Comparison of ENCODE assay signal across 8 mouse cellular contexts in genomic region chr15:100424396-100425122, GRCm38 (mm10). TPM values are rescaled to one million over a fixed set of nuclear protein-coding genes. Genes with fewer than 3 reads are reported as not detected.
DNase-seq lines count a peak whose midpoint lies in the region; ATAC-seq and TF ChIP-seq lines count a peak whose summit lies in the region.

TSS of gene Slc11a2 (minus strand) at chr15:100425072.

- peaks cover 37% of the 10 kb centered on the region for H3K27me3 ChIP-seq in embryonic facial prominence, embryonic 10.5 days (replicated peaks; ENCODE audit: low read depth, poor library complexity, severe bottlenecking)
- peaks cover 21% of the 10 kb centered on the region for H3K27me3 ChIP-seq in heart, embryonic 12.5 days (replicated peaks)
- H3K27me3 ChIP-seq in kidney, embryonic 14.5 days (ENCODE audit: control insufficient read depth, insufficient read depth, low read length), result 0 out of 2 replicates have a peak, but pooled peaks cover 6% of the 10 kb centered on the region
- H3K27me3 ChIP-seq in liver, postnatal 0 days (ENCODE audit: insufficient read depth, low read length), result no peaks in the 10 kb centered on the region
- 0 out of 2 replicates have a peak, but pooled peaks cover 3% of the 10 kb centered on the region for H3K27me3 ChIP-seq in stomach, embryonic 16.5 days (ENCODE audit: control insufficient read depth, insufficient read depth, low read length)

- no peaks in the 10 kb centered on the region for H3K36me3 ChIP-seq in embryonic facial prominence, embryonic 10.5 days (replicated peaks)
- H3K36me3 ChIP-seq in heart, embryonic 12.5 days, result no peaks in the 10 kb centered on the region
- no peaks in the 10 kb centered on the region for H3K36me3 ChIP-seq in kidney, embryonic 14.5 days (ENCODE audit: control insufficient read depth, insufficient read depth, low read length)
- H3K36me3 ChIP-seq in liver, postnatal 0 days (replicated peaks; ENCODE audit: insufficient read depth, low read length), result no peaks in the 10 kb centered on the region
- no peaks in the 10 kb centered on the region for H3K36me3 ChIP-seq in stomach, embryonic 16.5 days (ENCODE audit: control insufficient read depth, insufficient read depth, low read length)

- peak within 1 kb of the TSS; percentile 98 for H3K4me2 ChIP-seq in heart, embryonic 12.5 days
- peak within 1 kb of the TSS; percentile 96 for H3K4me2 ChIP-seq in kidney, embryonic 14.5 days (replicated peaks; ENCODE audit: low read depth, low read length)
- peak within 1 kb of the TSS; percentile 97 for H3K4me2 ChIP-seq in liver, postnatal 0 days (ENCODE audit: low read depth, low read length)
- peak within 1 kb of the TSS; percentile 100 for H3K4me2 ChIP-seq in stomach, embryonic 16.5 days (ENCODE audit: low read depth, low read length)

- 19% methylated on average over 17 of the region's 17 CpGs for WGBS in embryonic facial prominence, embryonic 10.5 days
- WGBS in heart, embryonic 12.5 days, result 27% methylated on average over 17 of the region's 17 CpGs
- 17% methylated on average over 17 of the region's 17 CpGs for WGBS in kidney, embryonic 14.5 days
- WGBS in liver, postnatal 0 days (ENCODE audit: insufficient replicate concordance), result 29% methylated on average over 17 of the region's 17 CpGs
- WGBS in stomach, embryonic 16.5 days, result 22% methylated on average over 17 of the region's 17 CpGs

- no peak for DNase-seq in layer of hippocampus, adult 2 months (ENCODE audit: low spot score in 2 of 2)
- DNase-seq in layer of hippocampus, adult 9-11 months, result no peak
- peak; percentile 35 for DNase-seq in embryonic facial prominence, embryonic 10.5 days (ENCODE audit: low spot score)
- no peak for DNase-seq in liver, postnatal 0 days
- DNase-seq in spleen, postnatal 36 days (ENCODE audit: low spot score in 2 of 2), result no peak

- no peak within 1 kb of the TSS for H3K27ac ChIP-seq in layer of hippocampus, adult 2 months
- H3K27ac ChIP-seq in embryonic facial prominence, embryonic 10.5 days (replicated peaks), result 0 out of 2 replicates have a peak within 1 kb of the TSS, but pooled peaks have one; percentile 35
- no peak within 1 kb of the TSS for H3K27ac ChIP-seq in heart, embryonic 12.5 days (ENCODE audit: poor library complexity, severe bottlenecking)
- peak within 1 kb of the TSS; percentile 1; the same call in 1 of the 2 replicates for H3K27ac ChIP-seq in kidney, embryonic 14.5 days (ENCODE audit: low read depth, low read length)
- H3K27ac ChIP-seq in liver, postnatal 0 days (ENCODE audit: low read depth), result no peak within 1 kb of the TSS
- H3K27ac ChIP-seq in stomach, embryonic 16.5 days (ENCODE audit: low read length), result peak within 1 kb of the TSS; percentile 70

- peak within 1 kb of the TSS; percentile 70 for H3K9ac ChIP-seq in heart, embryonic 12.5 days
- H3K9ac ChIP-seq in kidney, embryonic 14.5 days (ENCODE audit: low read depth, low read length), result peak within 1 kb of the TSS; percentile 56; the same call in 1 of the 2 replicates
- peak within 1 kb of the TSS; percentile 96; the same call in 1 of the 2 replicates for H3K9ac ChIP-seq in liver, postnatal 0 days (replicated peaks)
- peak within 1 kb of the TSS; percentile 70 for H3K9ac ChIP-seq in stomach, embryonic 16.5 days (ENCODE audit: low read length)

- TF ChIP-seq CTCF in layer of hippocampus, adult 2 months (conservative IDR thresholded peaks at IDR 0.05), result no peak
- no peak for TF ChIP-seq CTCF in liver, postnatal 0 days (IDR thresholded peaks at IDR 0.05; ENCODE audit: low read depth)

- TF ChIP-seq EP300 in liver, postnatal 0 days (IDR thresholded peaks at IDR 0.05; ENCODE audit: low read depth), result no peak

- peaks cover 44% of the 10 kb centered on the region for H3K4me1 ChIP-seq in embryonic facial prominence, embryonic 10.5 days
- H3K4me1 ChIP-seq in heart, embryonic 12.5 days (replicated peaks), result peaks cover 37% of the 10 kb centered on the region
- peaks cover 32% of the 10 kb centered on the region; the same call in 1 of the 2 replicates for H3K4me1 ChIP-seq in kidney, embryonic 14.5 days (ENCODE audit: control insufficient read depth, insufficient read depth, low read length)
- peaks cover 30% of the 10 kb centered on the region for H3K4me1 ChIP-seq in liver, postnatal 0 days (ENCODE audit: insufficient read depth)
- peaks cover 30% of the 10 kb centered on the region for H3K4me1 ChIP-seq in stomach, embryonic 16.5 days (ENCODE audit: control insufficient read depth, insufficient read depth, low read length)

- no peak within 1 kb of the TSS for H3K4me3 ChIP-seq in layer of hippocampus, adult 2 months
- H3K4me3 ChIP-seq in embryonic facial prominence, embryonic 10.5 days, result peak within 1 kb of the TSS; percentile 91
- peak within 1 kb of the TSS; percentile 86 for H3K4me3 ChIP-seq in heart, embryonic 12.5 days
- peak within 1 kb of the TSS; percentile 94 for H3K4me3 ChIP-seq in kidney, embryonic 14.5 days (ENCODE audit: low read length)
- H3K4me3 ChIP-seq in liver, postnatal 0 days (ENCODE audit: low read depth, low read length), result peak within 1 kb of the TSS; percentile 97
- peak within 1 kb of the TSS; percentile 83 for H3K4me3 ChIP-seq in stomach, embryonic 16.5 days (replicated peaks; ENCODE audit: low read length)

- H3K9me3 ChIP-seq in embryonic facial prominence, embryonic 10.5 days, result no peaks in the 10 kb centered on the region
- no peaks in the 10 kb centered on the region for H3K9me3 ChIP-seq in heart, embryonic 12.5 days (replicated peaks)
- no peaks in the 10 kb centered on the region for H3K9me3 ChIP-seq in kidney, embryonic 14.5 days (ENCODE audit: control insufficient read depth, low read length)
- H3K9me3 ChIP-seq in liver, postnatal 0 days (ENCODE audit: low read length), result no peaks in the 10 kb centered on the region
- H3K9me3 ChIP-seq in stomach, embryonic 16.5 days (replicated peaks; ENCODE audit: control insufficient read depth, low read length), result no peaks in the 10 kb centered on the region

- ATAC-seq in heart, embryonic 12.5 days (ENCODE audit: insufficient number of reproducible peaks, low FRiP score), result no peak
- no peak for ATAC-seq in kidney, embryonic 14.5 days (ENCODE audit: low FRiP score, low TSS enrichment)
- no peak for ATAC-seq in liver, postnatal 0 days
- ATAC-seq in stomach, embryonic 16.5 days (ENCODE audit: insufficient read depth, low FRiP score), result no peak

RNA-seq across cellular contexts. Expression of gene Slc11a2, which starts in this region (rescaled TPM):
- 10 to 100 TPM; 62.0 to 67.5 TPM for total RNA-seq in layer of hippocampus, adult 2 months (2021)
- polyA plus RNA-seq in embryonic facial prominence, embryonic 10.5 days (2016; fragmentation: Nextera tagmentation; extraction: Ambion mirVana), result 25.0 and 28.3 TPM in 2 replicates
- polyA plus RNA-seq in heart, embryonic 12.5 days (2016; fragmentation: Nextera tagmentation; extraction: Ambion mirVana), result 15.5 and 20.8 TPM in 2 replicates
- polyA plus RNA-seq in kidney, embryonic 14.5 days (2014; fragmentation: Nextera tagmentation; extraction: Ambion mirVana), result 16.4 and 22.6 TPM in 2 replicates
- 15.0 and 16.3 TPM in 2 replicates for polyA plus RNA-seq in liver, postnatal 0 days (2015; fragmentation: Nextera tagmentation; extraction: Ambion mirVana)
- 27.0 and 28.3 TPM in 2 replicates for polyA plus RNA-seq in stomach, embryonic 16.5 days (2015; fragmentation: Nextera tagmentation; extraction: Ambion mirVana)

Comparison
In these comparisons a context has a peak if more than half of its experiments do, and no peak if none do; other contexts are left out.
1. H3K27ac ChIP-seq: peak in embryonic facial prominence, embryonic 10.5 days (single experiment), kidney, embryonic 14.5 days (single experiment) and stomach, embryonic 16.5 days (single experiment); none in layer of hippocampus, adult 2 months (single experiment), heart, embryonic 12.5 days (single experiment) and liver, postnatal 0 days (single experiment).
2. Peak in every context shown above with its lines, with median percentiles within 50 percentile points of each other: H3K4me2 ChIP-seq and H3K9ac ChIP-seq.